Mouse (Mus musculus): Measurements from ENCODE around the gene Mtnr1a. TPM values are rescaled to one million over a fixed set of nuclear protein-coding genes. Genes with fewer than 3 reads are reported as not detected.
A peak's percentile ranks its signal among the peaks of the same experiment; 100 is the strongest.
"Not testable (repeated sequence)": the region's sequence is repeated elsewhere in the genome, so short reads cannot be mapped to it uniquely, and the experiment has no call there.

The Mtnr1a gene
- polyA plus RNA-seq, 1 experiment from 2014 or later = not detected

GRCm38 (mm10) chr8:45055500-45055899 lies 13.4 kb upstream of the Mtnr1a start:
- no peaks in the 10 kb centered on the region for H3K27me3 ChIP-seq
- ChIA-PET CTCF (interaction anchor here (1.1 to 1.5 kb wide), 2 partner anchors 11 to 180 kb away, joined by 3 to 5 read pairs; no protein-coding TSS in a partner anchor), POLR2A (no interaction called here)
- in situ Hi-C loops (cut with MboI; ENCODE audit: low pct_unique_long_range_greater_than_20kb) = no loop called here
- peak; percentile 24 for TF ChIP-seq CTCF (IDR thresholded peaks at IDR 0.05)
- no peak for DNase-seq (ENCODE audit: low read depth, low spot score)
- ATAC-seq = no peak

DNA sequence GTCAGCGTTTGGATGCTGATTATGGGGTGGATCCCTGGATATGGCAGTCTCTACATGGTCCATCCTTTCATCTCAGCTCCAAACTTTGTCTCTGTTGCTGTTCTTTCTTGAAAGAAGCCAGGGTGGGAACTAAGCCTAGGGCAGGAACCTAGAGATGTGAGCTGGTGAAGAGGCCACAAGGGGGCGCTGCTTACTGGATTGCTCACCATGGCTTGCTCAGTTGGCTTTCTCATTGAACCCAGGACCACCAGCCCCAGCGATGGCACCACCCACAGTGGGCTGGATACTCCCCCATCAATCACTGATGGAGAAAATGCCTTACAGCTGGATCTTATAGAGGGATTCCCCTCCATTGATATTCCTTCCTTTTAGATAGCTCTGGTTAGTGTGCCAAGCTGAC lies 12.1 kb upstream of the Mtnr1a start:
- CTCF ChIA-PET = interaction anchor here (1.3 to 1.4 kb wide), 3 partner anchors 9 to 184 kb away, joined by 3 read pairs; no protein-coding TSS in a partner anchor
- peak; percentile 37 for ATAC-seq
- POLR2A ChIA-PET = no interaction called here
- TF ChIP-seq CTCF (IDR thresholded peaks at IDR 0.05) = peak; percentile 47
- no peak for DNase-seq (ENCODE audit: low read depth, low spot score)
- H3K27me3 ChIP-seq = no peaks in the 10 kb centered on the region
- in situ Hi-C loops (cut with MboI; ENCODE audit: low pct_unique_long_range_greater_than_20kb) = no loop called here

DNA sequence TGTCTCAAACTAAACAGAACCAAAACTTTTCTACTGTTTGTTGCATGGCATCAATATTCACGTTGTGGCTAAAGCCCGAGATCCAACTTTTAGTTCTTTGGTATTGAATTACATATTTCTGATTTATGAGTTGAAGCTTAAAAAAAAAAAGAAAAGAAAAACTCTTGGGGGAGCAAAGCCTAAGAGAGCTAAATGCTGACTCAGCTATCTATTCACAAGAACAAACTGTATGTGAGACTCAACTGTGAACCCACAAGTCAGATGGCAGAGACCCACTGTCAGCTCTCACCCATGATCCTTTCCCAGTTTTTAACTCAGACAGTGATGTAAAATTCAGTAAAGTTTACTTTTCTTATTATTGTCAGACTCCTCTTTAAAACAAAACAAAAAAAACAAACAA lies 8.9 kb upstream of the Mtnr1a start:
- ChIA-PET POLR2A (no interaction called here), CTCF (interaction anchor here (0.7 to 4.6 kb wide), 3 partner anchors 17 to 177 kb away, joined by 3 to 24 read pairs (median 4); no protein-coding TSS in a partner anchor)
- in situ Hi-C loops (cut with MboI; ENCODE audit: low pct_unique_long_range_greater_than_20kb) = no loop called here
- no peak for ATAC-seq
- DNase-seq (ENCODE audit: low read depth, low spot score) = no peak
- no peak for TF ChIP-seq CTCF (IDR thresholded peaks at IDR 0.05)
- no peaks in the 10 kb centered on the region for H3K27me3 ChIP-seq

DNA sequence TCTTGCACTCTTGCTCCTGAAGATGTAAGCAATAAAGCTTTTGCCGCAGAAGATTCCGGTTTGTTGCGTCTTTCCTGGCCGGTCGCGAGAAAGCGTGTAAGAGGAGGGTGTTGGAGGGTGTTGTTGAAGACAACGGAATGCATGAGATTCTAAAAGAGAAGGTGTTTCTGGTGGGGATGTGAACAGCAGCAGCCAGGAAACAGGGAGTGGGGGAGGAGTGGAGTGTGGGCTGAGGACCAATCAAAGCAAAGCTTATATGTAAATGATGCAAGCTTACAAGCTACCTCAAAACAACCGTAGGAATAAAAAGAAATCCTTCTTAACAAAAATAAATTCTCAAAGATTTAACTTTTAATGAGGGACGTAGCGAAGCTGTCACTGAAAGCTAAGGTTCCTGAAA lies 6.6 kb upstream of the Mtnr1a start:
- no peaks in the 10 kb centered on the region for H3K27me3 ChIP-seq
- no peak for TF ChIP-seq CTCF (IDR thresholded peaks at IDR 0.05)
- no peak for ATAC-seq
- ChIA-PET CTCF (interaction anchor here (4.6 kb wide), 1 partner anchor 175 kb away, joined by 24 read pairs; no protein-coding TSS in a partner anchor), POLR2A (no interaction called here)
- DNase-seq (ENCODE audit: low read depth, low spot score) = no peak
- in situ Hi-C loops (cut with MboI; ENCODE audit: low pct_unique_long_range_greater_than_20kb) = no loop called here

DNA sequence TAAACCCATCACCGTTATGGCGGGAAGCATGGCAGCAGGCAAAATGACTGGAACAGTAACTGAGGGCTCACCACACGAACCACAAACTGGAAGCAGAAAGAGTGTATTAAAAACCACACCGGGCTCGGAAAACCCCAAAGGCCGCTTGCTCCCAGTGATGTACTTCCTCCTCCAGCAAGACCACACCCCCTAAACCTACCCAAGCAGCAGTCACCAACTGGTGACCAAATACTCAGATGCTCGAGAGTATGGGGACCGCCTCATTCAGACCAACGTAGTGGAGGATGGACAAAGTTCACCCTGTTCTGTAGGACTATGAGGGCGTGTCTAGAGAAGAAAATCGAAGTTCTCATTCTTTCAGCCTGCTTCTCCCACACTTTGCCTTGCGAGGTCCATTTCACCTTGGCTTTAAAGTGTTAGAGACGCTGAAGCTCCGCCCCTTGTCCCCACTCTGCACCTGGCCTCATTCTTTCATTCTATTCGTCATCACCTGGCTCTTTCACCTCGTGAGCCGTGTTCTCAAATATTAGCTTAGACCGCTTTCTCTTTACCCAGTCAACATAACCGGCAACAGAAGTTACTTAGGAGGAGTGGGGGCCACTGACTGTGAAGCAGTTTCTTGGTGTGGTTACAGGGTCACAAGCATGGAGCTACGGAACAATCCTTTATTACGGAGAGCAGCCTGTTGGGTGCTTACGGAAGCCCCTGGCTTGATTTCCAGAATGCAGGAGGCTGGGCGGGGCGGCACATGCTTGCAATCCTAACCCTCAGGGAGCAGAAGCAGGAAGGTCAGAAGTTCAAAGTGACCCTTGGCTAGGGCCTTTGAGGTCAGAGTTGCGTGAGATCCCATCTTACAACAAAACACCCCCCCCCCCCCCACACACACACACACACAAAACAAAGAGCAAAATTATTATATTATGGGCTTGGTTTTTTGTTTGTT lies 5.7 kb upstream of the Mtnr1a start:
- ATAC-seq (no peak), DNase-seq (ENCODE audit: low read depth, low spot score) (no peak)
- no peak for TF ChIP-seq CTCF (IDR thresholded peaks at IDR 0.05)
- CTCF ChIA-PET = interaction anchor here (1.1 to 4.6 kb wide), 2 partner anchors 11 to 174 kb away, joined by 3 to 24 read pairs; no protein-coding TSS in a partner anchor
- POLR2A ChIA-PET = no interaction called here
- no peaks in the 10 kb centered on the region for H3K27me3 ChIP-seq
- in situ Hi-C loops (cut with MboI; ENCODE audit: low pct_unique_long_range_greater_than_20kb) = no loop called here

DNA sequence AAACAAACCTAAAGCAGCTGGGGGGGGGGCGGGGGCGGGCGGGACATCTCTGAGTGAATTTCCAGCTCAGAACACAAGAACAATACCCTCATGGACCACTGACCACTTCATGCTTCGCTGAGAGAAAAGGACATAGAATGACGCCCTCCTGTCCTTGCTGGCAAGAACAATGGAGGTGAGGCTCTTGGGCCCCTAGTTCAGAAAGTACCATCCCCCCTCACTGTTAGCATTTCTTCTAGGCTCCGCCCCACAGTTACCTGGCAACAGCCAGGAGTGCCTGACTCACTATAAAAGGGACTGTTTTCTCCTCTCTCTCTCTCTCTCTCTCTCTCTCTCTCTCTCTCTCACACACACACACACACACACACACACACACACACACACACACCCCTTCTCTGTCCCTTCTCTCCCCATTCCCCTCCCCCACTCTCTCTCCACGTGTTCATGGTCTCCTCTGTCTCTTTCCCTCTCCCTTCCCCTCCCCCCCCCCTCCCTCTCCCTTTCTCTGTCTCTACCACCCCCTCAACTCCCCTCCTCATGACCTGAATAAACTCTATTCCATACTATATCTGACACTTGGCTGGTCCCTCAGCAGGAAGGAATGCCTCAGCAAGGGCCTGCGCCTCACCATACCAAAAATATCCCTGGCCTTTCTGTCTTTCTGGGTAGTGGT lies 4.6 kb upstream of the Mtnr1a start:
- DNase-seq (ENCODE audit: low read depth, low spot score) = no peak
- CTCF ChIA-PET = interaction anchor here (1.1 kb wide), 1 partner anchor 12 kb away, joined by 3 read pairs; no protein-coding TSS in a partner anchor
- in situ Hi-C loops (cut with MboI; ENCODE audit: low pct_unique_long_range_greater_than_20kb) = no loop called here
- no peak for TF ChIP-seq CTCF (IDR thresholded peaks at IDR 0.05)
- ATAC-seq = no peak
- POLR2A ChIA-PET = no interaction called here
- peaks cover 4% of the 10 kb centered on the region for H3K27me3 ChIP-seq

DNA sequence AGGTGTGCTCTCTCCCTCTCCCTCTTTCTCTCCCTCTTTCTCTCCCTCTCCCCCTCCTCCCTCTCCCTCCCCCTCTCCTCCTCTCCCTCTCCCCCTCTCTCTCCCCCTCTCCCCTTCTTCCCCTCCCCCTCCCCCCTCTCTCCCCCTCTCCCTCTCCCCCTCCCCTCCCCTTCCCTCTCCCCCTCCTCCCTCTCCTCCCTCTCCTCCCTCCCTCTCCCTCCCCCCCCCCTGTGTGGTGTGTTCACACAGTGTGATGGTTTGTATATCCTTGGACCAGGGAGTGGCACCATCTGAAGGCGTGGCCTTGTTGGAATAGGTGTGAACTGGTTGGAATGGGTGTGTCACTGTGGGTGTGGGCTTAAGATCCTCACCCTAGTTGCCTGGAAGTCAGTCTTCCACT lies 3.5 kb upstream of the Mtnr1a start:
- POLR2A ChIA-PET; DNase-seq (ENCODE audit: low read depth, low spot score); ATAC-seq: not testable (repeated sequence)
- peaks cover 13% of the 10 kb centered on the region for H3K27me3 ChIP-seq
- in situ Hi-C loops (cut with MboI; ENCODE audit: low pct_unique_long_range_greater_than_20kb) = loop anchor here (5.0 kb wide), 1 partner anchor 172 kb away; no protein-coding TSS in a partner anchor
- CTCF ChIA-PET = interaction anchor here (6.4 kb wide), 1 partner anchor 173 kb away, joined by 100 read pairs; no protein-coding TSS in a partner anchor

- CTCF ChIA-PET = interaction anchor here (1.1 to 6.4 kb wide), 5 partner anchors 18 to 167 kb away, joined by 3 to 100 read pairs (median 4); no protein-coding TSS in a partner anchor
- no peak for DNase-seq (ENCODE audit: low read depth, low spot score)
- in situ Hi-C loops (cut with MboI; ENCODE audit: low pct_unique_long_range_greater_than_20kb) = no loop called here
- TF ChIP-seq CTCF (IDR thresholded peaks at IDR 0.05) = no peak
- POLR2A ChIA-PET = interaction anchor here (0.6 kb wide), 1 partner anchor 115 kb away, joined by 3 read pairs; no protein-coding TSS in a partner anchor
- H3K27me3 ChIP-seq = peaks cover 52% of the 10 kb centered on the region
- ATAC-seq = no peak
These were observed 2.0 kb downstream of the Mtnr1a start for GRCm38 (mm10) chr8:45070949-45071348.

- in situ Hi-C loops (cut with MboI; ENCODE audit: low pct_unique_long_range_greater_than_20kb) = no loop called here
- ATAC-seq (no peak), DNase-seq (ENCODE audit: low read depth, low spot score) (no peak)
- POLR2A ChIA-PET = no interaction called here
- CTCF ChIA-PET = interaction anchor here (1.1 to 1.4 kb wide), 3 partner anchors 12 to 156 kb away, joined by 3 to 4 read pairs (median 3); partner anchors contain the start of gene Mtnr1a
- peaks cover 49% of the 10 kb centered on the region for H3K27me3 ChIP-seq
- TF ChIP-seq CTCF (IDR thresholded peaks at IDR 0.05) = no peak
These were observed 11.9 kb downstream of the Mtnr1a start for GRCm38 (mm10) chr8:45080850-45081249.

DNA sequence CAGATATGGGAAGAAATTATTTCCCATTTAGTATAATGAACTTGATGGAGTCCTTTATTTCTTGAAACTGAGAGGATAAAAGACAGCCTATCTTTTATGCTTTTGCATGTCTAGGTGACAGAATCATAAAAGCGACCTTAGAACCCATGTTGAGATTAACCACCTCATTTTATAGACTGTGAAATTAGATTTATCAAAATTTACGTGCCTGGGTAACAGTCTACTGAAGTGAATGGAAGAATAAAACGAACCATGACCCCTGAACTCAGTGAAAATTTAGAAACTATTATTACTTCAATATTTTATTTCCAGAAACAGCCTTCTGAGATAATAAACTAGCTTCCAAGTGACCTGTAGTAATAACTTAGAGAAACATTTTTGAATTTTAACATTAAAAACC lies 24.7 kb downstream of the Mtnr1a start:
- ChIA-PET CTCF (no interaction called here), POLR2A (no interaction called here)
- no peak for ATAC-seq
- in situ Hi-C loops (cut with MboI; ENCODE audit: low pct_unique_long_range_greater_than_20kb) = no loop called here
- no peak for DNase-seq (ENCODE audit: low read depth, low spot score)
- TF ChIP-seq CTCF (IDR thresholded peaks at IDR 0.05) = no peak
- peaks cover 56% of the 10 kb centered on the region for H3K27me3 ChIP-seq
